Mouse (Mus musculus) intestine, postnatal 0 days (tissue): ENCODE data around the gene AC170998.1. TPM values are rescaled to one million over a fixed set of nuclear protein-coding genes. Genes with fewer than 3 reads are reported as not detected.
"Not testable (repeated sequence)": the region's sequence is repeated elsewhere in the genome, so short reads cannot be mapped to it uniquely, and the experiment has no call there.

Source experiments
- ATAC-seq: fragments of 200-750 bp; cut with Nextera tagmentation; 2 replicates; pipeline ENCODE4 v1.8.0; 2017; ENCODE audit warnings: mild to moderate bottlenecking, moderate TSS enrichment, moderate library complexity
- H3K27ac ChIP-seq: fragments of 300-500 bp; sonication (generic); 2 replicates; pipeline ENCODE4 v1.5.1; 2014; ENCODE audit warnings: mild to moderate bottlenecking, low read depth, low read length, moderate library complexity
- H3K27me3 ChIP-seq: fragments of 300-500 bp; sonication (generic); replicated peaks from 2 replicates; pipeline ENCODE4 v1.6.1; 2014; ENCODE audit warnings: low read length, mixed read lengths; ENCODE audit not compliant: control insufficient read depth, insufficient read depth
- H3K36me3 ChIP-seq: fragments of 300-500 bp; sonication (generic); 2 replicates; pipeline ENCODE4 v1.6.1; 2014; ENCODE audit warnings: mild to moderate bottlenecking, moderate library complexity; ENCODE audit not compliant: control insufficient read depth, insufficient read depth
- H3K4me1 ChIP-seq: fragments of 300-500 bp; sonication (generic); replicated peaks from 2 replicates; pipeline ENCODE4 v1.6.1; 2014; ENCODE audit warnings: antibody characterized with exemption, low read length, mixed read lengths; ENCODE audit not compliant: control insufficient read depth, insufficient read depth
- H3K4me2 ChIP-seq: fragments of 300-500 bp; sonication (generic); replicated peaks from 2 replicates; pipeline ENCODE4 v1.6.1; 2014; ENCODE audit warnings: low read depth, mild to moderate bottlenecking, moderate library complexity
- H3K4me3 ChIP-seq: fragments of 300-500 bp; sonication (generic); 2 replicates; pipeline ENCODE4 v1.5.1; 2014; ENCODE audit warnings: low read depth, low read length
- H3K9ac ChIP-seq: fragments of 300-500 bp; sonication (generic); 2 replicates; pipeline ENCODE4 v1.6.1; 2014; ENCODE audit warnings: mild to moderate bottlenecking, low read depth, low read length
- H3K9me3 ChIP-seq: fragments of 300-500 bp; sonication (generic); 2 replicates; pipeline ENCODE4 v1.6.1; 2016; ENCODE audit warnings: mixed run types; ENCODE audit not compliant: control insufficient read depth
- CTCF ChIP-seq: sonication (generic); IDR thresholded peaks from 2 replicates; pipeline ENCODE4 v1.5.1; 2016; ENCODE audit warnings: low read depth, mild to moderate bottlenecking, control low read depth, antibody characterized with exemption, moderate library complexity
- WGBS: fragments of 180-500 bp; shearing (Covaris S2); extraction: QIAGEN DNeasy Blood & Tissue Kit; methylation state at CpG from one replicate; pipeline ENCODE4 v1.1.7; 2014; 5-methylcytosine and 5-hydroxymethylcytosine counted together
- polyA plus RNA-seq: library from polyadenylated mRNA; unstranded; fragments of >200 nt; fragmentation: Nextera tagmentation; extraction: Ambion mirVana; gene quantifications from 2 replicates; pipeline ENCODE4 v1.2.1, GENCODE M21; 2015

AC170998.1 gene
- polyA plus RNA-seq, 1 experiment from 2014 or later, result 1.5 TPM

- peak; percentile 54 for ATAC-seq
- H3K27me3 ChIP-seq, result no peaks in the 10 kb centered on the region
- H3K27ac ChIP-seq, result peak overlapping the region; percentile 74
- peak overlapping the region; percentile 69 for H3K4me2 ChIP-seq
- H3K9me3 ChIP-seq, result no peaks in the 10 kb centered on the region
- H3K4me3 ChIP-seq, result peak overlapping the region; percentile 56
- peak overlapping the region; percentile 74 for H3K9ac ChIP-seq
- peaks cover 8% of the 10 kb centered on the region; the same call in 1 of the 2 replicates for H3K4me1 ChIP-seq
- TF ChIP-seq CTCF, result no peak
- 2% methylated on average over 24 of the region's 24 CpGs for WGBS
- peaks cover 7% of the 10 kb centered on the region; the same call in 1 of the 2 replicates for H3K36me3 ChIP-seq
Measured at GRCm38 (mm10) chr17:28769875-28770421, 44.1 kb downstream of the AC170998.1 start.

- 72% methylated on average over 5 of the region's 5 CpGs for WGBS
- Histone ChIP-seq H3K9me3 (no peaks in the 10 kb centered on the region), H3K27me3 (no peaks in the 10 kb centered on the region), H3K4me2 (peak overlapping the region; percentile 69), H3K4me1 (peaks cover 8% of the 10 kb centered on the region; the same call in 1 of the 2 replicates), H3K27ac (peak overlapping the region; percentile 74), H3K9ac (0 out of 2 replicates have a peak overlapping the region, but pooled peaks have one; percentile 17), H3K4me3 (no peak overlapping the region), H3K36me3 (peaks cover 12% of the 10 kb centered on the region)
- TF ChIP-seq CTCF, result no peak
- peak; percentile 42 for ATAC-seq
Measured at GRCm38 (mm10) chr17:28771289-28771688, 45.4 kb downstream of the AC170998.1 start.

- not testable (repeated sequence) for H3K9ac ChIP-seq, H3K4me1 ChIP-seq, H3K27ac ChIP-seq, H3K27me3 ChIP-seq, ATAC-seq, H3K9me3 ChIP-seq, H3K4me2 ChIP-seq, H3K4me3 ChIP-seq
- WGBS, result 94% methylated on average over 8 of the region's 9 CpGs
- TF ChIP-seq CTCF, result peak; percentile 53
- H3K36me3 ChIP-seq, result peaks cover 27% of the 10 kb centered on the region
Measured at GRCm38 (mm10) chr17:28774303-28774702, 48.4 kb downstream of the AC170998.1 start.

GRCm38 (mm10) chr17:28775161-28775560, 49.3 kb downstream of the AC170998.1 start:
- no peaks in the 10 kb centered on the region for H3K9me3 ChIP-seq
- WGBS, result 77% methylated on average over 4 of the region's 4 CpGs
- H3K4me1 ChIP-seq, result peaks cover 8% of the 10 kb centered on the region; the same call in 1 of the 2 replicates
- H3K27ac ChIP-seq, result no peak overlapping the region
- no peak overlapping the region for H3K9ac ChIP-seq
- H3K36me3 ChIP-seq, result peaks cover 34% of the 10 kb centered on the region
- ATAC-seq, result no peak
- no peak overlapping the region for H3K4me2 ChIP-seq
- no peaks in the 10 kb centered on the region for H3K27me3 ChIP-seq
- no peak overlapping the region for H3K4me3 ChIP-seq
- TF ChIP-seq CTCF, result no peak

Other genes with a start within 250 kb of the AC170998.1 start
- gene Fkbp5, start 208.6 kb upstream of the AC170998.1 start, polyA plus RNA-seq, result 9.7 and 10.1 TPM in 2 replicates
- gene Armc12, start 195.3 kb upstream of the AC170998.1 start, polyA plus RNA-seq, result not detected in 2 replicates
- gene Clpsl2, start 176.7 kb upstream of the AC170998.1 start, polyA plus RNA-seq, result not detected in 2 replicates
- 104 and 125 TPM in 2 replicates for gene Clps, start 165.3 kb upstream of the AC170998.1 start, polyA plus RNA-seq
- gene Lhfpl5, start 150.4 kb upstream of the AC170998.1 start, polyA plus RNA-seq, result 0.90 and 1.3 TPM in 2 replicates
- 55.2 and 70.3 TPM in 2 replicates for gene Srpk1, start 103.4 kb upstream of the AC170998.1 start, polyA plus RNA-seq
- 0.17 and 0.40 TPM in 2 replicates for gene Slc26a8, start 35.9 kb upstream of the AC170998.1 start, polyA plus RNA-seq
- 23.6 and 24.6 TPM in 2 replicates for gene Mapk14, start 34.8 kb upstream of the AC170998.1 start, polyA plus RNA-seq
- 204 and 222 TPM in 2 replicates for gene Mapk13, start 43.2 kb downstream of the AC170998.1 start, polyA plus RNA-seq
- 42.9 and 44.4 TPM in 2 replicates for gene Brpf3, start 75.0 kb downstream of the AC170998.1 start, polyA plus RNA-seq
- gene Pnpla1, start 132.3 kb downstream of the AC170998.1 start, polyA plus RNA-seq, result 0.12 and 0.20 TPM in 2 replicates
- gene 4930539E08Rik, start 189.2 kb downstream of the AC170998.1 start, polyA plus RNA-seq, result 2.9 and 3.5 TPM in 2 replicates
- not detected in 2 replicates for gene Pxt1, start 217.8 kb downstream of the AC170998.1 start, polyA plus RNA-seq
- gene Kctd20, start 225.9 kb downstream of the AC170998.1 start, polyA plus RNA-seq, result 25.6 and 27.0 TPM in 2 replicates